Mouse (Mus musculus) embryonic facial prominence, embryonic 14.5 days (tissue): ENCODE data around the gene Gm6871. TPM values are rescaled to one million over a fixed set of nuclear protein-coding genes. Genes with fewer than 3 reads are reported as not detected.
"Not testable (repeated sequence)": the region's sequence is repeated elsewhere in the genome, so short reads cannot be mapped to it uniquely, and the experiment has no call there.

Source experiments
- ATAC-seq: fragments of 200-750 bp; cut with Nextera tagmentation; 2 replicates; pipeline ENCODE4 v1.8.0; 2017; ENCODE audit warnings: low read depth, moderate number of reproducible peaks, moderate TSS enrichment
- DNase-seq: peaks from one replicate; pipeline ENCODE4 v3.0.0-alpha.2; 2015; ENCODE audit warnings: low spot score
- H3K27ac ChIP-seq: fragments of 300-500 bp; sonication (generic); replicated peaks from 2 replicates; pipeline ENCODE4 v1.5.1; 2014; ENCODE audit warnings: low read depth, mild to moderate bottlenecking, low read length, moderate library complexity
- H3K27me3 ChIP-seq: fragments of 300-500 bp; sonication (generic); replicated peaks from 2 replicates; pipeline ENCODE4 v1.6.1; 2014; ENCODE audit warnings: low read length; ENCODE audit not compliant: control insufficient read depth, insufficient read depth
- H3K36me3 ChIP-seq: fragments of 300-500 bp; sonication (generic); 2 replicates; pipeline ENCODE4 v1.6.1; 2014; ENCODE audit warnings: low read length, mixed read lengths; ENCODE audit not compliant: control insufficient read depth, insufficient read depth
- H3K4me1 ChIP-seq: fragments of 300-500 bp; sonication (generic); 2 replicates; pipeline ENCODE4 v1.6.1; 2014; ENCODE audit warnings: antibody characterized with exemption, low read length; ENCODE audit not compliant: control insufficient read depth, insufficient read depth
- H3K4me2 ChIP-seq: fragments of 300-500 bp; sonication (generic); 2 replicates; pipeline ENCODE4 v1.6.1; 2014; ENCODE audit warnings: low read depth, mild to moderate bottlenecking, low read length, moderate library complexity, mixed read lengths
- H3K4me3 ChIP-seq: fragments of 300-500 bp; sonication (generic); 2 replicates; pipeline ENCODE4 v1.5.1; 2014; ENCODE audit warnings: low read depth, mild to moderate bottlenecking, low read length
- H3K9ac ChIP-seq: fragments of 300-500 bp; sonication (generic); 2 replicates; pipeline ENCODE4 v1.6.1; 2014; ENCODE audit warnings: low read depth, mild to moderate bottlenecking, low read length, moderate library complexity, mixed read lengths
- H3K9me3 ChIP-seq: fragments of 300-500 bp; sonication (generic); 2 replicates; pipeline ENCODE4 v1.6.1; 2016; ENCODE audit warnings: low read length; ENCODE audit not compliant: control insufficient read depth
- WGBS: fragments of 180-500 bp; shearing (Covaris S2); extraction: QIAGEN DNeasy Blood & Tissue Kit; methylation state at CpG from one replicate; pipeline ENCODE4 v1.1.7; 2014; 5-methylcytosine and 5-hydroxymethylcytosine counted together
- polyA plus RNA-seq: library from polyadenylated mRNA; unstranded; fragments of >200 nt; fragmentation: Nextera tagmentation; extraction: Ambion mirVana; gene quantifications from 2 replicates; pipeline ENCODE4 v1.2.1, GENCODE M21; 2014

Gm6871 gene
- polyA plus RNA-seq, 1 experiment from 2014 or later: not detected

GRCm38 (mm10) chr7:41498464-41498863 is 75.0 kb downstream of the Gm6871 start:
- Histone ChIP-seq H3K4me3 (peak overlapping the region; percentile 61), H3K9me3 (peaks cover 23% of the 10 kb centered on the region), H3K4me2 (peak overlapping the region; percentile 74)
- not testable (repeated sequence) for H3K36me3 ChIP-seq, H3K27ac ChIP-seq, H3K4me1 ChIP-seq, ATAC-seq, H3K9ac ChIP-seq, H3K27me3 ChIP-seq, DNase-seq
- WGBS: 72% methylated on average over 2 of the region's 4 CpGs

GRCm38 (mm10) chr7:41497871-41498270 is 75.6 kb downstream of the Gm6871 start:
- Histone ChIP-seq H3K27me3 (no peaks in the 10 kb centered on the region), H3K4me2 (no peak overlapping the region), H3K27ac (no peak overlapping the region), H3K4me1 (no peaks in the 10 kb centered on the region), H3K9ac (no peak overlapping the region), H3K9me3 (peaks cover 27% of the 10 kb centered on the region), H3K36me3 (peaks cover 9% of the 10 kb centered on the region; the same call in 1 of the 2 replicates), H3K4me3 (no peak overlapping the region)
- DNase-seq: no peak
- WGBS: 96% methylated on average over 2 of the region's 2 CpGs
- no peak for ATAC-seq

Other genes starting within 250 kb of the Gm6871 start
- gene AI987944, start 180.3 kb downstream of the Gm6871 start, polyA plus RNA-seq: 11.6 and 13.7 TPM in 2 replicates
- 0.26 and 0.28 TPM in 2 replicates for gene Vmn2r57, start 125.0 kb downstream of the Gm6871 start, polyA plus RNA-seq
- 0.07 and 0.09 TPM in 2 replicates for gene Gm20449, start 74.2 kb downstream of the Gm6871 start, polyA plus RNA-seq
- 6.8 and 7.8 TPM in 2 replicates for gene AW146154, start 73.8 kb downstream of the Gm6871 start, polyA plus RNA-seq
- 12.6 and 12.8 TPM in 2 replicates for gene 2610021A01Rik, start 25.6 kb upstream of the Gm6871 start, polyA plus RNA-seq
- gene Zfp788, start 59.5 kb upstream of the Gm6871 start, polyA plus RNA-seq: 13.6 and 13.8 TPM in 2 replicates